Mouse (Mus musculus) inflammation-experienced regulatory T-cells, adult 6 months (primary cell): ENCODE measurements around the gene Gm20747. TPM values are rescaled to one million over a fixed set of nuclear protein-coding genes. Genes with fewer than 3 reads are reported as not detected.
"Not testable (repeated sequence)": the region's sequence is repeated elsewhere in the genome, so short reads cannot be mapped to it uniquely, and the experiment has no call there.

Experiments used
- ATAC-seq: one replicate; pipeline ENCODE4 v1.8.0; 2017
- polyA plus RNA-seq, 3 experiments: library from polyadenylated mRNA; unstranded; fragments of 100-300 nt; shearing (Covaris generic); gene quantifications; one replicate each; pipeline ENCODE4 v1.2.1; 2017

Gene Gm20747
- polyA plus RNA-seq: not detected

DNA sequence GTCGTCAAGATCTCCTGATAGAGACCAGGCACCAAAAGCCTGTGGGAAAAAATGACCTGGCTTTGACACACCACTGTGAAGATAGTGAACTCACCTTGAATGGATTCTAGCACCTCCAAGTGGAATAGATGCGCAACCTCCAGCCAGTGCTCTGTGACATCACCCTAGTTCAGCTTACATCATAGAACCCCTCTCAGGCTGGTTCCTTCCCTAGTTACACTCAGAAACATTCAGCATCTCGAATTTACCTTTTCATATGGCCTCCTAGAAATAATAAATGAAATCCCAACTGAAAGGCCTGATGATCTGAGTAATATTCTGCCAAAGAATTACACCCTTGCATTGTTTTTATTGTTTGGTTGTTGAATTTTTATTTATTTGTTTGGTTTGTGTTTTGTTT lies at the start of gene Gm20747:
Gene Gm20747 (minus strand): TSS at position 101 of the 400 bp plus-strand sequence.
- ATAC-seq: not testable (repeated sequence)
